Mouse (Mus musculus) kidney, adult 2 months (tissue): ENCODE measurements at regions not wholly inside any gene's neighbourhood (a gene's known extent, or its start where the extent isn't known, plus 50 kb on each side); places are given as distances from the start of the nearest gene placed in this dataset.
A peak's percentile ranks its signal among the peaks of the same experiment; 100 is the strongest.

Experiments
- DNase-seq: peaks from one replicate; pipeline ENCODE4 v3.0.0; 2021
- H3K27ac ChIP-seq: fragments of 200-500 bp; 2 replicates; pipeline ENCODE4 v1.5.1; 2012; ENCODE audit warnings: low read depth, low read length, control low read depth, inconsistent platforms; ENCODE audit not compliant: insufficient read depth
- H3K27me3 ChIP-seq: fragments of 200-500 bp; replicated peaks from 2 replicates; pipeline ENCODE4 v1.6.1; 2012; ENCODE audit warnings: mild to moderate bottlenecking, moderate library complexity, low read length, inconsistent platforms; ENCODE audit not compliant: control insufficient read depth, insufficient read depth
- H3K36me3 ChIP-seq: fragments of 200-500 bp; 2 replicates; pipeline ENCODE4 v1.6.1; 2012; ENCODE audit warnings: mild to moderate bottlenecking, moderate library complexity, low read length, inconsistent platforms; ENCODE audit not compliant: control insufficient read depth, insufficient read depth
- H3K4me1 ChIP-seq: fragments of 200-500 bp; 2 replicates; pipeline ENCODE4 v1.6.1; 2011; ENCODE audit warnings: low read length; ENCODE audit not compliant: control insufficient read depth, insufficient read depth
- H3K4me3 ChIP-seq: fragments of 200-500 bp; 2 replicates; pipeline ENCODE4 v1.5.1; 2011; ENCODE audit warnings: mild to moderate bottlenecking, low read depth, low read length, control low read depth; ENCODE audit not compliant: insufficient read depth
- CTCF ChIP-seq: fragments of 200-500 bp; conservative IDR thresholded peaks from 2 replicates; pipeline ENCODE4 v1.5.1; 2011; ENCODE audit warnings: low read depth, mild to moderate bottlenecking, control low read depth, low read length, moderate library complexity, mixed read lengths; ENCODE audit not compliant: insufficient read depth, insufficient read length
- POLR2A ChIP-seq: fragments of 200-500 bp; IDR thresholded peaks from one replicate; pipeline ENCODE4 v1.6.1; 2011; ENCODE audit warnings: low read depth, low read length, control low read depth
- WGBS: fragments of 180-500 bp; shearing (Covaris S2); methylation state at CpG from one replicate; pipeline ENCODE4 v1.1.7; 2018; 5-methylcytosine and 5-hydroxymethylcytosine counted together

GRCm38 (mm10) chr1:137020528-137020927 is 60.3 kb upstream of the Nr5a2 start:
- TF ChIP-seq CTCF, result no peak
- no peak for TF ChIP-seq POLR2A
- WGBS, result 60% methylated on average over 1 of the region's 1 CpGs
- no peaks in the 10 kb centered on the region for H3K27me3 ChIP-seq
- H3K36me3 ChIP-seq, result no peaks in the 10 kb centered on the region
- no peak overlapping the region for H3K27ac ChIP-seq
- DNase-seq, result peak; percentile 8
- H3K4me3 ChIP-seq, result no peak overlapping the region
- H3K4me1 ChIP-seq, result no peaks in the 10 kb centered on the region

DNA sequence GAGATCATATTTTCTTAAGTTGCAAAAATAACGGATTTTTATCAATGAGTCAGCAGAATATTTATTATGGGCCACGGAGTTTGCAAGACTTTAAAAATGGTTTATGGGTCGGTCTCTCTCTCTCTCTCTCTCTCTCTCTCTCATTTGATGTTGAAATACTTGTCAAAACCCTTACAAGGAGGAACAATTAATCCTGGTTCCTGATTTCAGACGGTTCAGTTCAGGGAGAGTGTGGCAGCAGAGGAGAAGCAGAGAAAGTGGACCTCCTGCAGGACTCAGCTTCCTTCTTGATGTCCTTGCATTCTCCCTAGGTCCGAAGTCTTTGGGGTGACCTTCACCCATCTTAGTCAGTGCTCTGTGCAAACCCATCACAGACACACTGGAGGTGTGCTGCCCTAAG is 57.4 kb upstream of the Nr5a2 start:
- Histone ChIP-seq H3K4me3 (no peak overlapping the region), H3K27ac (no peak overlapping the region), H3K36me3 (no peaks in the 10 kb centered on the region), H3K4me1 (no peaks in the 10 kb centered on the region), H3K27me3 (no peaks in the 10 kb centered on the region)
- DNase-seq, result no peak
- no peak for TF ChIP-seq CTCF
- no peak for TF ChIP-seq POLR2A
- 72% methylated on average over 5 of the region's 5 CpGs for WGBS

- Histone ChIP-seq H3K27me3 (no peaks in the 10 kb centered on the region), H3K4me1 (no peaks in the 10 kb centered on the region), H3K36me3 (no peaks in the 10 kb centered on the region), H3K27ac (no peak overlapping the region), H3K4me3 (no peak overlapping the region)
- TF ChIP-seq POLR2A (no peak), CTCF (no peak; the same call in 1 of the 2 replicates)
- 71% methylated on average over 9 of the region's 9 CpGs for WGBS
- DNase-seq, result no peak
Observed at GRCm38 (mm10) chr1:137010240-137010926, 50.1 kb upstream of the Nr5a2 start.
